Mouse (Mus musculus) intestine, embryonic 16.5 days (tissue): Measurements from ENCODE around the gene E130311K13Rik. TPM values are rescaled to one million over a fixed set of nuclear protein-coding genes. Genes with fewer than 3 reads are reported as not detected.

Experiments
- ATAC-seq: fragments of 200-750 bp; cut with Nextera tagmentation; 2 replicates; pipeline ENCODE4 v1.8.0; 2017; ENCODE audit warnings: moderate TSS enrichment, moderate library complexity
- H3K27ac ChIP-seq: fragments of 300-500 bp; sonication (generic); 2 replicates; pipeline ENCODE4 v1.5.1; 2014; ENCODE audit warnings: mild to moderate bottlenecking, low read length
- H3K27me3 ChIP-seq: fragments of 300-500 bp; sonication (generic); replicated peaks from 2 replicates; pipeline ENCODE4 v1.6.1; 2014; ENCODE audit warnings: low read length, control low read depth, mixed read lengths; ENCODE audit not compliant: control insufficient read depth, insufficient read depth
- H3K36me3 ChIP-seq: fragments of 300-500 bp; sonication (generic); 2 replicates; pipeline ENCODE4 v1.6.1; 2014; ENCODE audit warnings: low read length, control low read depth; ENCODE audit not compliant: control insufficient read depth, insufficient read depth
- H3K4me1 ChIP-seq: fragments of 300-500 bp; sonication (generic); 2 replicates; pipeline ENCODE4 v1.6.1; 2014; ENCODE audit warnings: low read length, control low read depth, mixed read lengths; ENCODE audit not compliant: control insufficient read depth, insufficient read depth
- H3K4me2 ChIP-seq: fragments of 300-500 bp; sonication (generic); 2 replicates; pipeline ENCODE4 v1.6.1; 2014; ENCODE audit warnings: low read depth, low read length, control low read depth
- H3K4me3 ChIP-seq: fragments of 300-500 bp; sonication (generic); 2 replicates; pipeline ENCODE4 v1.5.1; 2014; ENCODE audit warnings: mild to moderate bottlenecking, low read length
- H3K9ac ChIP-seq: fragments of 300-500 bp; sonication (generic); 2 replicates; pipeline ENCODE4 v1.6.1; 2014; ENCODE audit warnings: low read depth, low read length
- H3K9me3 ChIP-seq: fragments of 300-500 bp; sonication (generic); 2 replicates; pipeline ENCODE4 v1.6.1; 2016; ENCODE audit warnings: low read length, control low read depth; ENCODE audit not compliant: control insufficient read depth
- WGBS: fragments of 180-500 bp; shearing (Covaris S2); extraction: QIAGEN DNeasy Blood & Tissue Kit; methylation state at CpG from one replicate; pipeline ENCODE4 v1.1.7; 2014; 5-methylcytosine and 5-hydroxymethylcytosine counted together
- polyA plus RNA-seq: library from polyadenylated mRNA; unstranded; fragments of >200 nt; fragmentation: Nextera tagmentation; extraction: Ambion mirVana; gene quantifications from 2 replicates; pipeline ENCODE4 v1.2.1, GENCODE M21; 2015

E130311K13Rik gene
- polyA plus RNA-seq, 1 experiment from 2014 or later: 4.7 TPM

DNA sequence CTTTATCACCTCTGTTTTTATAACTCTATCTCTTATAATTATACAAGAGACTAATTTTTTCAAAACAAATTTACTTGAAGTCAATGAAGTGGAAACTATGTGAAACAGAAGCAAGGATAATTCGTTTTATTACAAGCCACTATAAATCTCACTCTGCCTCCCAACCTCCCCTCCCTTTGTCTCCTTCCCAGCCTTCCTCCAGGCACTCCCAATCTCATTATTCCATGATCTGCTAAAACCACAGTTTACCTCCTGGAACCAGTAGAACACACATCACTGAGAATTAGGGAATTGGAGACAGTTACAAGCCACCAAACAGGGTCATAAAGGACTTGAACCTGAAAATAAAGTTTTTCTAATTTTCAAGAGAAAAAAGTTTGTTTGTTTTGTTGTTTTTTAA lies 32.1 kb downstream of the E130311K13Rik start:
- no peaks in the 10 kb centered on the region for H3K27me3 ChIP-seq
- H3K9me3 ChIP-seq: no peaks in the 10 kb centered on the region
- no peak overlapping the region for H3K27ac ChIP-seq
- H3K9ac ChIP-seq: no peak overlapping the region
- no peak for ATAC-seq
- no peaks in the 10 kb centered on the region for H3K36me3 ChIP-seq
- peaks cover 8% of the 10 kb centered on the region for H3K4me1 ChIP-seq
- no peak overlapping the region for H3K4me2 ChIP-seq
- WGBS: 14% methylated on average over 1 of the region's 1 CpGs
- no peak overlapping the region for H3K4me3 ChIP-seq

DNA sequence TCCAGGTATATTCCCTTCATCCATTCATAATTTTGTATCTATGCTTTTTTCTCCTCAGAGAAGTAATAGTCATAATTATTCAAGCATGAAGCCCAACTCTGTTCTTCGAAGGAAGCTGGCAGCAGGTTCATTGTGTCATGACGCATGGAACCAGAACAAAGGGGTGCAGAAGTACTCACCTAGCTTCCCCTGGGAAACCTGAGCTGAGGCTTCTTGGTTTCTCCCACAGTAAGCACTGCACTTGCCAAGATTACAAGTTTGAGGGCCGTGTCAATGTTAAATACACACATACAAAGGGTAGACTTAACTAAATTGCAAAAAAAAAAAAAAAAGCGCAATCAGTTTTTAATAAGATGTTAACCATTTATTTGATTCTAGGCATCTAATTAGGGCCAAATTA lies 33.0 kb downstream of the E130311K13Rik start:
- H3K9me3 ChIP-seq: no peaks in the 10 kb centered on the region
- H3K4me3 ChIP-seq: no peak overlapping the region
- peaks cover 8% of the 10 kb centered on the region for H3K4me1 ChIP-seq
- no peaks in the 10 kb centered on the region for H3K27me3 ChIP-seq
- no peak overlapping the region for H3K27ac ChIP-seq
- ATAC-seq: no peak
- H3K9ac ChIP-seq: no peak overlapping the region
- H3K36me3 ChIP-seq: no peaks in the 10 kb centered on the region
- 83% methylated on average over 4 of the region's 4 CpGs for WGBS
- H3K4me2 ChIP-seq: no peak overlapping the region

DNA sequence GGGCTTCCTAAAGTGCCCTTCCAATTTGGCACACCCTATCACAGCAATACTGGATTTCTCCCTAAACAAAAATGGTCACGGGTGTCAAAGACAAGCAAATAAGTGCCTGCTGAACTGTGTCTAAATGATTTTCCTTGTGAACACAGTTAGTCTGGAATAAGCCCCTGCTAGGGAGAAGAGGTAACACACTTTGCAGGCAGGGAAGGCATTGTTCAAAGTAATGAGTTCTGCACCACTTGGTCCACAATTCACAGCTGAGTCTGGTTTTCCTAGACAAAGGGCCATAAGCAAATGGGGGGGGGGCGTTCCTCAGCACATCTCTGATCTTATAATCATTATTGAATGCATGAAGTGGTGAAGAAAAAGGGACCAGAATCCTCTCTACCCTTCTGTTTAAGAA lies 33.5 kb downstream of the E130311K13Rik start:
- Histone ChIP-seq H3K4me3 (no peak overlapping the region), H3K27me3 (no peaks in the 10 kb centered on the region), H3K27ac (no peak overlapping the region), H3K9ac (no peak overlapping the region), H3K4me1 (peaks cover 8% of the 10 kb centered on the region), H3K4me2 (no peak overlapping the region), H3K9me3 (no peaks in the 10 kb centered on the region), H3K36me3 (no peaks in the 10 kb centered on the region)
- WGBS: 55% methylated on average over 2 of the region's 2 CpGs
- ATAC-seq: no peak

DNA sequence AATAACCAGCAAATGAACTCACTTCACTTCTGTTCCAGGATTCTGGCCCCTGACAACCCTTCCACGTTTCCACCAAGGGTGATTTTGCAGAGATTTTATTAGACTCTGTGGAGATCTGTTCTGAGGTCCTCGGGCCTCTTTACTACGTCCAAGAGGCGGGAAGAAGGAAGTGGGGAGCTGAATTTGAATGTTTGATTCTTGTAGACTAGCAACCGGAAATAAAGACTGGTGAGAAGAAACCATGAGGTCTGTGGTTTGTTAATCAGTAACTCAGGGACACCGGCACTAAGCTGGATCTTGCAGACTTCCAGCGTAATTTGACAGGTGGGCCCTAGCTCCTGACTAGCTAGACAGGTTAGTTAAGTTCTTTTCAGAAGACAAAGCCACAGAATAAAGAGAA lies 35.6 kb downstream of the E130311K13Rik start:
- H3K36me3 ChIP-seq: no peaks in the 10 kb centered on the region
- peak overlapping the region; percentile 52; the same call in 1 of the 2 replicates for H3K9ac ChIP-seq
- H3K4me1 ChIP-seq: peaks cover 3% of the 10 kb centered on the region
- peak; percentile 95 for ATAC-seq
- H3K27ac ChIP-seq: peak overlapping the region; percentile 86
- no peaks in the 10 kb centered on the region for H3K9me3 ChIP-seq
- H3K4me3 ChIP-seq: peak overlapping the region; percentile 42
- H3K27me3 ChIP-seq: no peaks in the 10 kb centered on the region
- peak overlapping the region; percentile 38 for H3K4me2 ChIP-seq
- WGBS: 33% methylated on average over 7 of the region's 7 CpGs

DNA sequence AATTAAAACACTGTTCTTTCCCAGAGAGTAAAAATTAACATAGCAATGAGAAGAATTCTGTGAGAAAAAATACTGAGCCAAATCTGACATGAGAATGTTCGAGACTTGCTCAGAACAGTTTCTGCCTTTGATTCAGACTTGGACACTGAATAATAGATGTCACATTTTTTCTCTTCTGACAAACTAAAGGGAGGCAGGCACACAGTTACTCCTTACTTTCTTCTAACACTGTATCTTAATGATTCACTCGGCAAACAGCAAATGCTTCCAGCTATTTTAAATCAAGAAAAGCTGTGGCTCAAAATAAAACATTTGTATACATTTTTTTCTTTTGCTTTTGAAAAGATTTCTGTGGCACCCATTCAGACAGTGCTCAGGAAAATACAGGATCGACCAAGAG lies 37.1 kb downstream of the E130311K13Rik start:
- Histone ChIP-seq H3K4me1 (no peaks in the 10 kb centered on the region; the same call in 1 of the 2 replicates), H3K9me3 (no peaks in the 10 kb centered on the region), H3K27me3 (no peaks in the 10 kb centered on the region), H3K9ac (no peak overlapping the region), H3K4me2 (no peak overlapping the region), H3K4me3 (no peak overlapping the region), H3K36me3 (no peaks in the 10 kb centered on the region), H3K27ac (no peak overlapping the region)
- ATAC-seq: no peak
- WGBS: 49% methylated on average over 3 of the region's 3 CpGs

DNA sequence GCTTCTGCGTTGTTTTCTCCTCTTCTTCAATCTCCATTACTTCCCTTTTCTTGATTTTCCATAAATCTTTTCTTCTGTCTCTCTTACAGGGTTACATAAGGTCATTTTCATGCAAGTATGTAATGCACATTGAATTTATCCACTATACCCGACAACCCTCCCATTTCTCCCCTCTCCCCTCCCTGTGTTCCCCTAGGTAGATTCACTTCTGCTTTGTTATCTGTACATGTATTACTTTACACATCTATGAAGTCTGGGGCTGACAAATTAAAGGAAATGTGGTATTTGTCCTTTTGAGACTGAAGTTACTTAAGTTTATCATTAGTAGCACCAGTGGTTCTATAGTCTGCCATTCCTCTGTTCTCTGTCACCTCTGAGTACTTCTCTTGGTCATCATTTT lies 48.2 kb downstream of the E130311K13Rik start:
- Histone ChIP-seq H3K9ac (no peak overlapping the region), H3K4me1 (no peaks in the 10 kb centered on the region), H3K36me3 (no peaks in the 10 kb centered on the region), H3K27ac (no peak overlapping the region), H3K9me3 (no peaks in the 10 kb centered on the region; the same call in 1 of the 2 replicates), H3K4me2 (no peak overlapping the region), H3K4me3 (no peak overlapping the region), H3K27me3 (no peaks in the 10 kb centered on the region)
- no peak for ATAC-seq
- 83% methylated on average over 2 of the region's 2 CpGs for WGBS

DNA sequence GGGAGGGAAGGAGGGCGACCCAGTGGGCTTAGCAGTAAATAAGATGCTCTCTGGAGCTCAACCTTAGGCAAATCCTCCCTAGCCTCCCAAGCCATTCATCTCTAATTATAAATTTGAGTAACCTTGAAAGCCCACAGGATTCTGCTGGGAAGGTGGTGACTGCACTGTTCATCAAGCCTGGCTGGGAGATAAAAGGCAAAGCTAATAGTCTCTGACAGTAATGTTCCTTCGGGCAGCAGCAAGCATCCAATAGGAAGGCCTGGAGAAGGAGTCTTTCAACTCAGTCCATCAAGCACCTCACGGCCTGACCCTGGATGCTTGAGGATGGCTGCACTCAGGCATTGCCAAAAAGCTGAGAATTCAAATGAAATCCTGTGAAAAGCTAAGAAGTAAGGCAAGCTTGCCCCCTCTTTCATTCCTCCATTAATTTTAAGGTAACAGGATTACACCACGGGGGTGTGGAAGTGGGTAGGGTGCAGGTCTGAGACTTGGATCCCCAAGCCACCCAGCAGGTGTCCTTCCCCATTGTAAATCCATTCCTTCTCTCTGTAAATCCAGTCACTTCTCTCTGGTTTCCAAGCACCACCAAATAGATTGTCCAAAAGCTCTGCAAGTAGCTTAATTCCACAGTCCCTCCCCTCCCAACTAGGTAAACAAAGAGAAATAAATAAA lies 50.1 kb downstream of the E130311K13Rik start:
- no peak for ATAC-seq
- WGBS: 47% methylated on average over 4 of the region's 4 CpGs
- no peaks in the 10 kb centered on the region for H3K36me3 ChIP-seq

DNA sequence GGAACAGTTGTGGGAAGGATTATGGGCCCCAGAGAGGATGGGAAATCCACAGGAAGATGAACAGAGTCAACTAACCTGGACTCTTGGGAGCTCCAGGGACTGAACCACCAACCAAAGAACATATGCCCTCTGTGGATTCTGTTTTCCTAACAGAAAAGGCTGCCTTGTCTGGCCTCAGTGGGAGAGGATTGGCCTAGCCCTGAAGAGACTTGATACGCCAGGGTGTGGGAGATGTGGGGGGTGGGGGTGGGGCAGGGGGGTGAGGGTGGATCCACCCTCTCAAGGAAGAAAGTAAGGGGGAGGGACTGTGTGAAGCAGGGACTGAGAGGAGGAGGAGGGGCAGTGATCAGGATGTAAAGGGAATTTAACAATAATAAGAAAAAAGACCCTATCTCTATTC lies 56.5 kb downstream of the E130311K13Rik start:
- ATAC-seq: no peak
- Histone ChIP-seq H3K36me3 (no peaks in the 10 kb centered on the region), H3K4me2 (no peak overlapping the region), H3K27ac (no peak overlapping the region), H3K27me3 (no peaks in the 10 kb centered on the region), H3K9me3 (no peaks in the 10 kb centered on the region), H3K9ac (no peak overlapping the region), H3K4me1 (no peaks in the 10 kb centered on the region), H3K4me3 (no peak overlapping the region)
- 54% methylated on average over 1 of the region's 1 CpGs for WGBS

More for the DNA sequence above, 50.1 kb downstream of the E130311K13Rik start:
- Histone ChIP-seq H3K4me1 (no peaks in the 10 kb centered on the region), H3K9ac (no peak overlapping the region), H3K27ac (no peak overlapping the region), H3K27me3 (no peaks in the 10 kb centered on the region), H3K9me3 (no peaks in the 10 kb centered on the region), H3K4me3 (no peak overlapping the region), H3K4me2 (no peak overlapping the region)

DNA sequence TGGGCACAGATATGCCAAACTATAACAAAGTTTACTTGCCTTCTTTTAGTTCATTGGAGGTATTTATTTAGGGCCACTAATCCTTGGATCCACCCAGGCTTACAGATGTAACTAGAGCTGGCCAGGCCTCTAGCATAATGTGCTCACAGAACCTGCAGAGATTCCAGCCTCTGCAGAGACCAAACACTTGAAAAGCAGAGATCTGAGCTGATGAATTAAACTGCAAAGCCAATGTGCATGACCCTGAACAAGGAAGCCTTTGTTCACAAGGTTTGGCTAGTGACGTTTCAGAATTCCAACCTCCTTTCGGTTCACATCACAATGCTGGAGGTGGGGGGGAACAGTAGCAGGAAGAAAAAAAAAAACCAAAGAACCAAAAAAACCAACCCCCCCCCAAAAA lies 58.0 kb downstream of the E130311K13Rik start:
- H3K4me1 ChIP-seq: no peaks in the 10 kb centered on the region
- H3K4me2 ChIP-seq: no peak overlapping the region
- no peak overlapping the region for H3K9ac ChIP-seq
- H3K4me3 ChIP-seq: no peak overlapping the region
- H3K27ac ChIP-seq: no peak overlapping the region
- 37% methylated on average over 2 of the region's 2 CpGs for WGBS
- no peaks in the 10 kb centered on the region for H3K27me3 ChIP-seq
- H3K9me3 ChIP-seq: no peaks in the 10 kb centered on the region
- H3K36me3 ChIP-seq: no peaks in the 10 kb centered on the region
- ATAC-seq: no peak

DNA sequence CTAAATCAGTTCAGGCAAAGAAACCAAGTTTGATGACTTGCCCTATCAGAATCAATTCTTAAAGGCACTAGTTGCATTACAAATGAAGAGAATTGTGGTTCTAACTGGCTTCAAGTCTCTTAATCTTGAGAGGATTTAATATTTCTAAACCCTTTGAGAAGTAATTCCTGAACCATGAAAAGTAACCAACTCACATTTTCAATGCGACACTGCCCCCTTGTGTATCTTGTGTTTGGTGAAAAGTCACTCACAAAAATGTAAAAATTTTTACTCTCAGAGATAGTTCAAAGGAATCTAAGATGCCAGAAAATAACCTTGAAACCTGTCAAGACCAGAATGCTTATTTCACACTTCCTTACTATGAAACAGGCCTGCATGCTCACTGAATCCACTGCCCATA lies 61.0 kb downstream of the E130311K13Rik start:
- H3K36me3 ChIP-seq: no peaks in the 10 kb centered on the region
- no peaks in the 10 kb centered on the region for H3K4me1 ChIP-seq
- ATAC-seq: no peak
- H3K4me2 ChIP-seq: no peak overlapping the region
- no peak overlapping the region for H3K27ac ChIP-seq
- no peaks in the 10 kb centered on the region for H3K9me3 ChIP-seq
- no peak overlapping the region for H3K9ac ChIP-seq
- H3K4me3 ChIP-seq: no peak overlapping the region
- H3K27me3 ChIP-seq: no peaks in the 10 kb centered on the region
- 56% methylated on average over 1 of the region's 1 CpGs for WGBS
